Mouse (Mus musculus): ENCODE data around the gene Plekhg1. TPM values are rescaled to one million over a fixed set of nuclear protein-coding genes. Genes with fewer than 3 reads are reported as not detected.
A peak's percentile ranks its signal among the peaks of the same experiment; 100 is the strongest.

Plekhg1 gene
- polyA plus RNA-seq, 1 experiment from 2014 or later, result 12.4 TPM

GRCm38 (mm10) chr10:3877852-3878535 is 137.8 kb downstream of the Plekhg1 start:
- H3K4me1 ChIP-seq (ENCODE audit: insufficient read depth), result no peaks in the 10 kb centered on the region
- no peak overlapping the region for H3K9ac ChIP-seq
- no peak for TF ChIP-seq CTCF (IDR thresholded peaks at IDR 0.05; ENCODE audit: low read depth)
- ATAC-seq (ENCODE audit: insufficient read depth) (no peak), DNase-seq (no peak)
- no peaks in the 10 kb centered on the region for H3K27me3 ChIP-seq (ENCODE audit: insufficient read depth, low read length)
- H3K4me3 ChIP-seq (ENCODE audit: low read depth, low read length), result no peak overlapping the region
- H3K9me3 ChIP-seq (ENCODE audit: low read depth, low read length), result no peaks in the 10 kb centered on the region
- H3K27ac ChIP-seq (ENCODE audit: low read depth), result no peak overlapping the region
- no peak overlapping the region for H3K4me2 ChIP-seq
- 92% methylated on average over 4 of the region's 4 CpGs for WGBS
- peaks cover 7% of the 10 kb centered on the region; the same call in 1 of the 2 replicates for H3K36me3 ChIP-seq (ENCODE audit: insufficient read depth)

- no peak overlapping the region for H3K4me2 ChIP-seq
- ATAC-seq (ENCODE audit: insufficient read depth), result no peak
- no peaks in the 10 kb centered on the region for H3K27me3 ChIP-seq (ENCODE audit: insufficient read depth, low read length)
- no peaks in the 10 kb centered on the region for H3K4me1 ChIP-seq (ENCODE audit: insufficient read depth)
- no peaks in the 10 kb centered on the region for H3K36me3 ChIP-seq (ENCODE audit: insufficient read depth)
- WGBS, result 62% methylated on average over 2 of the region's 2 CpGs
- no peak for DNase-seq
- no peak overlapping the region for H3K9ac ChIP-seq
- H3K4me3 ChIP-seq (ENCODE audit: low read depth, low read length), result no peak overlapping the region
- TF ChIP-seq CTCF (IDR thresholded peaks at IDR 0.05; ENCODE audit: low read depth), result no peak
- H3K9me3 ChIP-seq (ENCODE audit: low read depth, low read length), result no peaks in the 10 kb centered on the region
- no peak overlapping the region for H3K27ac ChIP-seq (ENCODE audit: low read depth)
Observed at GRCm38 (mm10) chr10:3881179-3881578, 141.0 kb downstream of the Plekhg1 start.

- H3K9me3 ChIP-seq (ENCODE audit: low read depth, low read length), result no peaks in the 10 kb centered on the region
Observed at GRCm38 (mm10) chr10:3888510-3888909, 148.3 kb downstream of the Plekhg1 start.

GRCm38 (mm10) chr10:3891381-3892263 is 151.5 kb downstream of the Plekhg1 start:
- peaks cover 3% of the 10 kb centered on the region; the same call in 1 of the 2 replicates for H3K4me1 ChIP-seq (ENCODE audit: insufficient read depth)
- H3K9me3 ChIP-seq (ENCODE audit: low read depth, low read length), result no peaks in the 10 kb centered on the region
- TF ChIP-seq CTCF (IDR thresholded peaks at IDR 0.05; ENCODE audit: low read depth), result no peak
- no peaks in the 10 kb centered on the region for H3K36me3 ChIP-seq (ENCODE audit: insufficient read depth)
- whole genome bisulfite sequencing, result 55% methylated on average over 3 of the region's 3 CpGs
- no peak overlapping the region for H3K9ac ChIP-seq
- H3K27me3 ChIP-seq (ENCODE audit: insufficient read depth, low read length), result no peaks in the 10 kb centered on the region
- peak overlapping the region; percentile 48 for H3K27ac ChIP-seq (ENCODE audit: low read depth)
- DNase-seq (peak; percentile 4), ATAC-seq (ENCODE audit: insufficient read depth) (peak; percentile 21; the same call in 1 of the 2 replicates)
- H3K4me2 ChIP-seq, result no peak overlapping the region
- no peak overlapping the region for H3K4me3 ChIP-seq (ENCODE audit: low read depth, low read length)

More at GRCm38 (mm10) chr10:3888510-3888909, 148.3 kb downstream of the Plekhg1 start:
- Histone ChIP-seq H3K27ac (ENCODE audit: low read depth) (no peak overlapping the region), H3K9ac (no peak overlapping the region), H3K4me1 (ENCODE audit: insufficient read depth) (peaks cover 3% of the 10 kb centered on the region; the same call in 1 of the 2 replicates), H3K36me3 (ENCODE audit: insufficient read depth) (no peaks in the 10 kb centered on the region), H3K4me3 (ENCODE audit: low read depth, low read length) (no peak overlapping the region), H3K27me3 (ENCODE audit: insufficient read depth, low read length) (no peaks in the 10 kb centered on the region), H3K4me2 (no peak overlapping the region)
- no peak for TF ChIP-seq CTCF (IDR thresholded peaks at IDR 0.05; ENCODE audit: low read depth)
- DNase-seq (no peak), ATAC-seq (ENCODE audit: insufficient read depth) (no peak)
- 81% methylated on average over 4 of the region's 4 CpGs for WGBS

GRCm38 (mm10) chr10:3892368-3892767 is 152.2 kb downstream of the Plekhg1 start:
- ATAC-seq (ENCODE audit: insufficient read depth), result no peak

GRCm38 (mm10) chr10:3898068-3898467 is 157.9 kb downstream of the Plekhg1 start:
- 55% methylated on average over 3 of the region's 3 CpGs for WGBS
- no peak overlapping the region for H3K4me2 ChIP-seq
- no peak overlapping the region for H3K27ac ChIP-seq (ENCODE audit: low read depth)

More at GRCm38 (mm10) chr10:3892368-3892767, 152.2 kb downstream of the Plekhg1 start:
- Histone ChIP-seq H3K27ac (ENCODE audit: low read depth) (no peak overlapping the region), H3K9me3 (ENCODE audit: low read depth, low read length) (no peaks in the 10 kb centered on the region), H3K27me3 (ENCODE audit: insufficient read depth, low read length) (no peaks in the 10 kb centered on the region), H3K36me3 (ENCODE audit: insufficient read depth) (no peaks in the 10 kb centered on the region), H3K4me3 (ENCODE audit: low read depth, low read length) (no peak overlapping the region), H3K4me1 (ENCODE audit: insufficient read depth) (peaks cover 3% of the 10 kb centered on the region; the same call in 1 of the 2 replicates), H3K9ac (no peak overlapping the region), H3K4me2 (no peak overlapping the region)
- peak; percentile 9 for DNase-seq
- 59% methylated on average over 3 of the region's 3 CpGs for WGBS
- TF ChIP-seq CTCF (IDR thresholded peaks at IDR 0.05; ENCODE audit: low read depth), result no peak

More at GRCm38 (mm10) chr10:3898068-3898467, 157.9 kb downstream of the Plekhg1 start:
- Histone ChIP-seq H3K9me3 (ENCODE audit: low read depth, low read length) (no peaks in the 10 kb centered on the region), H3K36me3 (ENCODE audit: insufficient read depth) (no peaks in the 10 kb centered on the region), H3K4me1 (ENCODE audit: insufficient read depth) (no peaks in the 10 kb centered on the region), H3K27me3 (ENCODE audit: insufficient read depth, low read length) (no peaks in the 10 kb centered on the region), H3K9ac (no peak overlapping the region), H3K4me3 (ENCODE audit: low read depth, low read length) (no peak overlapping the region)
- ATAC-seq (ENCODE audit: insufficient read depth), result no peak
- no peak for TF ChIP-seq CTCF (IDR thresholded peaks at IDR 0.05; ENCODE audit: low read depth)
- DNase-seq, result no peak

All from lung, embryonic 14.5 days (tissue).